Mouse (Mus musculus): ENCODE data around the gene Speer4e. TPM values are rescaled to one million over a fixed set of nuclear protein-coding genes. Genes with fewer than 3 reads are reported as not detected.
"Not testable (repeated sequence)": the region's sequence is repeated elsewhere in the genome, so short reads cannot be mapped to it uniquely, and the experiment has no call there.

Speer4e gene
- total RNA-seq (2021): not detected
- long read RNA-seq, experiment 1: 0 reads
- long read RNA-seq, experiment 2: 0 reads

- DNase-seq; intact Hi-C loops (cut with DNase I): not testable (repeated sequence)
Observed at GRCm38 (mm10) chr5:14938329-14938728, at the start of gene Speer4e. TSS of gene Speer4e (minus strand) at chr5:14938429.

GRCm38 (mm10) chr5:14986649-14987387 is 48.6 kb upstream of the Speer4e start:
- DNase-seq; intact Hi-C loops (cut with DNase I): not testable (repeated sequence)

GRCm38 (mm10) chr5:14978835-14979234 is 40.6 kb upstream of the Speer4e start, which contains the start of gene Gm10354:
TSS of gene Gm10354 (minus strand) at chr5:14978935.
- DNase-seq; intact Hi-C loops (cut with DNase I): not testable (repeated sequence)

- intact Hi-C loops (cut with DNase I); DNase-seq: not testable (repeated sequence)
Observed at GRCm38 (mm10) chr5:14977368-14977767, 39.1 kb upstream of the Speer4e start.

- DNase-seq; intact Hi-C loops (cut with DNase I): not testable (repeated sequence)
Observed at GRCm38 (mm10) chr5:14975294-14975693, 37.1 kb upstream of the Speer4e start.

- DNase-seq; intact Hi-C loops (cut with DNase I): not testable (repeated sequence)
Observed at GRCm38 (mm10) chr5:14972841-14973240, 34.6 kb upstream of the Speer4e start.

GRCm38 (mm10) chr5:14963821-14964220 is 25.6 kb upstream of the Speer4e start:
- intact Hi-C loops (cut with DNase I); DNase-seq: not testable (repeated sequence)

- intact Hi-C loops (cut with DNase I); DNase-seq: not testable (repeated sequence)
Observed at GRCm38 (mm10) chr5:14961502-14961901, 23.3 kb upstream of the Speer4e start.

GRCm38 (mm10) chr5:14955928-14956706 is 17.9 kb upstream of the Speer4e start:
- DNase-seq; intact Hi-C loops (cut with DNase I): not testable (repeated sequence)

- intact Hi-C loops (cut with DNase I); DNase-seq: not testable (repeated sequence)
Observed at GRCm38 (mm10) chr5:14953587-14953986, 15.4 kb upstream of the Speer4e start.

GRCm38 (mm10) chr5:14952749-14953148 is 14.5 kb upstream of the Speer4e start:
- DNase-seq; intact Hi-C loops (cut with DNase I): not testable (repeated sequence)

- DNase-seq; intact Hi-C loops (cut with DNase I): not testable (repeated sequence)
Observed at GRCm38 (mm10) chr5:14951822-14952221, 13.6 kb upstream of the Speer4e start.

GRCm38 (mm10) chr5:14947482-14948198 is 9.4 kb upstream of the Speer4e start:
- peak in 1 of 2 experiments; percentile 12 for DNase-seq
- intact Hi-C loops (cut with DNase I): not testable (repeated sequence)

- intact Hi-C loops (cut with DNase I); DNase-seq: not testable (repeated sequence)
Observed at GRCm38 (mm10) chr5:14945524-14945923, 7.3 kb upstream of the Speer4e start.

GRCm38 (mm10) chr5:14941043-14941442 is 2.8 kb upstream of the Speer4e start:
- DNase-seq; intact Hi-C loops (cut with DNase I): not testable (repeated sequence)

GRCm38 (mm10) chr5:14933721-14934120 is 4.5 kb downstream of the Speer4e start:
- intact Hi-C loops (cut with DNase I); DNase-seq: not testable (repeated sequence)

- intact Hi-C loops (cut with DNase I); DNase-seq: not testable (repeated sequence)
Observed at GRCm38 (mm10) chr5:14927047-14927446, 11.2 kb downstream of the Speer4e start.

GRCm38 (mm10) chr5:14914799-14915198 is 23.4 kb downstream of the Speer4e start, which contains the start of gene Gm9758:
TSS of gene Gm9758 (minus strand) at chr5:14914899.
- intact Hi-C loops (cut with DNase I); DNase-seq: not testable (repeated sequence)

- DNase-seq; intact Hi-C loops (cut with DNase I): not testable (repeated sequence)
Observed at GRCm38 (mm10) chr5:14914361-14914760, 23.9 kb downstream of the Speer4e start.

- intact Hi-C loops (cut with DNase I); DNase-seq: not testable (repeated sequence)
Observed at GRCm38 (mm10) chr5:14903539-14903938, 34.7 kb downstream of the Speer4e start.

Measured in gastrocnemius, postnatal 36 days (tissue).